Mouse (Mus musculus): Measurements from ENCODE around the gene Col4a3. TPM values are rescaled to one million over a fixed set of nuclear protein-coding genes. Genes with fewer than 3 reads are reported as not detected.

The Col4a3 gene
- polyA plus RNA-seq (2015; fragmentation: Nextera tagmentation; extraction: Ambion mirVana) = 0.38 and 0.40 TPM in 2 replicates

DNA sequence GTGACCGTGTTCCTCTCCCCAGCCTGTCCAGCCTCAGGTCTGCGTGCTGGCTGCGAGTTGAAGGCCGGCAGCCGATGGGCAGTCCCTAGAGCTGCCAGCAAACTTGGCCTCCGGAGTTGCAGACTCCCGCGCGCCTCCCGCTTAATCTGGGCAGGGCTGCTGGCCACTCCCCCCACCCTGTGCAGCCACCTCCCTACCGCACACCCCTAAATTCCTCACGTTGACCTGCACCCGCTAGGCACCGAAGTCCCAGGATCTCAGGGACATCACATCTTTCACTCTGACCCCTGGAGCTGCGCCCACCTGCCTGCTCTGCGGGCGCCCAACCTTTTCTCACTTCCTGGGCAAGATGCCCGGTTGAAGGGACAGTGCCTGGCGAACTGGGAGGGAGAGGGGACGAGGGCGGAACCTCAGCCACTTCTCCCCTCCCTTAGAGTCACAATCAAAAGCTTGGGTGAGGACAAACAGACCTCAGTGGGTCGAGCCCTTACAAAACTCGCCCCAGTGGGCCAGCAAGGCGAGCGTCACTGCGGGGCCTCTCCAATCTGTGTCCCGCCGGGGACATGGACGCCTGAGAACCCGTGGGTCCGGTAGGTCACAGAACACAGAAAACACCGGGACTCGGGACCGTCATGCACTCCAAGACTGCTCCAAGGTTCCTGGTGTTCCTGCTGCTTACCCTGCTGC lies at the start of gene Col4a3, which contains the start of gene Col4a4:
Gene Col4a3, plus strand, starts transcription at position 209 of the 687 bp plus-strand sequence.
Gene Col4a4, minus strand, starts transcription at position 137 of the 687 bp plus-strand sequence.
- Histone ChIP-seq H3K4me3 (ENCODE audit: low read depth, low read length) (no peak within 1 kb of the TSS), H3K36me3 (ENCODE audit: control insufficient read depth, insufficient read depth) (no peaks in the 10 kb centered on the region), H3K4me2 (ENCODE audit: low read depth, low read length) (no peak within 1 kb of the TSS), H3K27ac (ENCODE audit: low read length) (no peak within 1 kb of the TSS), H3K9ac (ENCODE audit: low read depth, low read length) (no peak within 1 kb of the TSS), H3K4me1 (ENCODE audit: control insufficient read depth, low read depth, low read length) (no peaks in the 10 kb centered on the region), H3K9me3 (replicated peaks; ENCODE audit: control insufficient read depth, low read length) (no peaks in the 10 kb centered on the region), H3K27me3 (ENCODE audit: control insufficient read depth, insufficient read depth, low read depth, low read length) (peaks cover 10% of the 10 kb centered on the region)
- ATAC-seq (ENCODE audit: low read depth) = no peak
- 4% methylated on average over 34 of the region's 34 CpGs for WGBS (ENCODE audit: insufficient replicate concordance)

DNA sequence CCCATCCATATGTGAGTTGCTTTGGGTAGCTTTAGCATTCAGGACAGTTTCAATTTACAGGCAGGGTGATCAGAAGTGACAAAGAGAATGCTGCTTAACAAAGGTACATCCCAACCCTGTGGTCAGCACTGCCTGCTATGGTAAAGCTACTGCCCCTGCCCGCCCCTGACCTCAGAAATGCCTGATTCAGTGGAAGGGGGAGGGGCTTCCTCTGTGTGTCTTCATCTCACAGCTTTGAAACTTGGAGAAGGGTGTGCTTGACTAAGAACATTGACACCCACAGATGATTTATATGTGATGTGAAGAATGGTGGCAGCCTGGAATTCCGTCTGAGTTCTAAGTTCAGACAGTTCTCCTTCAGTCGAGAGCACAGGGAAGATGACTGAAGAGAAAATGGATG lies 48.9 kb upstream of the Col4a3 start:
- Histone ChIP-seq H3K36me3 (ENCODE audit: control insufficient read depth, insufficient read depth) (no peaks in the 10 kb centered on the region), H3K9ac (ENCODE audit: low read depth, low read length) (no peak overlapping the region), H3K9me3 (replicated peaks; ENCODE audit: control insufficient read depth, low read length) (no peaks in the 10 kb centered on the region), H3K27ac (ENCODE audit: low read length) (no peak overlapping the region), H3K4me1 (ENCODE audit: control insufficient read depth, low read depth, low read length) (no peaks in the 10 kb centered on the region), H3K27me3 (ENCODE audit: control insufficient read depth, insufficient read depth, low read depth, low read length) (no peaks in the 10 kb centered on the region), H3K4me2 (ENCODE audit: low read depth, low read length) (no peak overlapping the region), H3K4me3 (ENCODE audit: low read depth, low read length) (no peak overlapping the region)
- no peak for ATAC-seq (ENCODE audit: low read depth)
- 45% methylated on average over 3 of the region's 3 CpGs for WGBS (ENCODE audit: insufficient replicate concordance)

DNA sequence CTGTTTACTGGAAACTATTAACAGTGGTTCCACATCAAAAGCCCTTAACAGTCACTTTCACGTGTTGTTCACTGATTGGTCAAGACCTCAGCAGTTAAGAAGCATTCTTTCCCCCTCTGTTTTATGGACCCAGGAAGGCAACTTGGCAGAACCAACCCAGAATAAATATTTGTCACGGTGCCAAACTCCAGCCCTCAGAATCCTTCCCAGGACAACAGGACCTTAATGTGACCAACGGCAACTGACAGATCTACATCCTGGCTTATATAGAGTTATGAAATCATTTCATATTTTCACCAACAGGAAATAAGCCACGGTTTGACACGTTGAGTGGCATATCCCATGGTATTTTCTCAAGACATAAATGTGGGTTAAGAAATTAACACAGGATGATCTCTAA lies 46.7 kb upstream of the Col4a3 start:
- H3K4me1 ChIP-seq (ENCODE audit: control insufficient read depth, low read depth, low read length) = no peaks in the 10 kb centered on the region
- H3K4me2 ChIP-seq (ENCODE audit: low read depth, low read length) = no peak overlapping the region
- ATAC-seq (ENCODE audit: low read depth) = no peak
- 45% methylated on average over 5 of the region's 5 CpGs for WGBS (ENCODE audit: insufficient replicate concordance)
- H3K27me3 ChIP-seq (ENCODE audit: control insufficient read depth, insufficient read depth, low read depth, low read length) = no peaks in the 10 kb centered on the region
- H3K9me3 ChIP-seq (replicated peaks; ENCODE audit: control insufficient read depth, low read length) = no peaks in the 10 kb centered on the region
- no peaks in the 10 kb centered on the region for H3K36me3 ChIP-seq (ENCODE audit: control insufficient read depth, insufficient read depth)
- H3K9ac ChIP-seq (ENCODE audit: low read depth, low read length) = no peak overlapping the region
- H3K4me3 ChIP-seq (ENCODE audit: low read depth, low read length) = no peak overlapping the region
- no peak overlapping the region for H3K27ac ChIP-seq (ENCODE audit: low read length)

DNA sequence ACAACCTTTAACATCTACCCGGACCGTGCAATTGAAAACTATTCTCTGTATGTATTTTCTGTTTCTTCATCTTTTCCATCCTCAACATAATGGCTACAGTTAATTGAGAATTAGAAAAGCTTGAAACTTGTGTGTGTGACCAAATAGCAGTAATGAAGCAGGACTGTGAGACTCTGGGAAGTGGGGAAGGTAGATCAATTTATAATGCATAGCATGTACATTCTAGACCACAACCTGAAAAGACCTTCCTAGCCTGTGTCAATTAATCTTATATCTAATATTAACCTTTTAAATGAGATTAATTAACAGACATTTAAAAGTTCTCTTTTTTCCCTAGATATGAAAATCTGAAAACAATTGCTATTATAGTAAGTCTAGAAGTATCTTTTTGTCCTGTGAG lies 42.8 kb upstream of the Col4a3 start:
- H3K27me3 ChIP-seq (ENCODE audit: control insufficient read depth, insufficient read depth, low read depth, low read length) = no peaks in the 10 kb centered on the region
- H3K27ac ChIP-seq (ENCODE audit: low read length) = no peak overlapping the region
- H3K4me1 ChIP-seq (ENCODE audit: control insufficient read depth, low read depth, low read length) = no peaks in the 10 kb centered on the region
- no peaks in the 10 kb centered on the region for H3K36me3 ChIP-seq (ENCODE audit: control insufficient read depth, insufficient read depth)
- WGBS (ENCODE audit: insufficient replicate concordance) = 80% methylated on average over 2 of the region's 2 CpGs
- no peak overlapping the region for H3K4me2 ChIP-seq (ENCODE audit: low read depth, low read length)
- no peak for ATAC-seq (ENCODE audit: low read depth)
- H3K9me3 ChIP-seq (replicated peaks; ENCODE audit: control insufficient read depth, low read length) = no peaks in the 10 kb centered on the region
- H3K9ac ChIP-seq (ENCODE audit: low read depth, low read length) = no peak overlapping the region
- no peak overlapping the region for H3K4me3 ChIP-seq (ENCODE audit: low read depth, low read length)

DNA sequence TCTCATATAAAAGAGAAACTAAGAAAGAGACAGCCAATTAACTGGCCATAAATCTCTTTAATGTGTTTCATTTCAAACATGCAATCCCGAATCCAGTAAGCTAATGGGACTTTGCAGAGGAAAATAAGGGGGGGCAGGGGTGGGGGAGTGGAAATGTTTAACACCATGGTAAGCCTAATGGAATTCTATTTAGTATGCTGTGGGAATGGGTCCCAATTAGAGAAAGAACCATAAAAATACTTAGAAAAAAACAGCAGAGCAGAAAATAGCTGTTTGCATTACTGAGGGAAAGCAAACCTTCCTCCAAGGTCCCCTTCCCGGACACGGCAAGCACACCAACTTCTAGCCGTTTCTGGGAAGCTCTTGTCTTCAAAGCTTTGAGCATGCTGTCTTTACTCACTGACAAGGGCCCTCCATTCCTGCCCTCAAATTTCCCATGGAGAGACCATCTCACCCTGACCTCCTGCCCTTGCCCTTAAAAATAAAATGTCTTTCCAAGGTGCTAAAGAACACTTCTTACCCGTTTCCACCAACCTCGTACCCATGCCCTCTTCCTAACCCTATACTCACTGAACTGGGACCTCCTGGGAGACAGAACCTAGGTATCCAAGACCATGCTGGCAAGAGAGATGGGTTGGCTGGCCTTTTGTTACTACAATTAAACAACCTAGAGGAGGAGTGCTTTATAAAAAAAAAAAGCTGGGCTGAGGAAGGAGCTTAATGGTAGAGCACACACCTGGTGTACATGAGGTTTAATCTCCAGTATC lies 42.1 kb upstream of the Col4a3 start:
- H3K27ac ChIP-seq (ENCODE audit: low read length) = no peak overlapping the region
- H3K9me3 ChIP-seq (replicated peaks; ENCODE audit: control insufficient read depth, low read length) = no peaks in the 10 kb centered on the region
- H3K9ac ChIP-seq (ENCODE audit: low read depth, low read length) = no peak overlapping the region
- no peak for ATAC-seq (ENCODE audit: low read depth)
- H3K36me3 ChIP-seq (ENCODE audit: control insufficient read depth, insufficient read depth) = no peaks in the 10 kb centered on the region
- H3K27me3 ChIP-seq (ENCODE audit: control insufficient read depth, insufficient read depth, low read depth, low read length) = no peaks in the 10 kb centered on the region
- H3K4me2 ChIP-seq (ENCODE audit: low read depth, low read length) = no peak overlapping the region
- no peak overlapping the region for H3K4me3 ChIP-seq (ENCODE audit: low read depth, low read length)
- 60% methylated on average over 6 of the region's 6 CpGs for WGBS (ENCODE audit: insufficient replicate concordance)
- H3K4me1 ChIP-seq (ENCODE audit: control insufficient read depth, low read depth, low read length) = no peaks in the 10 kb centered on the region

DNA sequence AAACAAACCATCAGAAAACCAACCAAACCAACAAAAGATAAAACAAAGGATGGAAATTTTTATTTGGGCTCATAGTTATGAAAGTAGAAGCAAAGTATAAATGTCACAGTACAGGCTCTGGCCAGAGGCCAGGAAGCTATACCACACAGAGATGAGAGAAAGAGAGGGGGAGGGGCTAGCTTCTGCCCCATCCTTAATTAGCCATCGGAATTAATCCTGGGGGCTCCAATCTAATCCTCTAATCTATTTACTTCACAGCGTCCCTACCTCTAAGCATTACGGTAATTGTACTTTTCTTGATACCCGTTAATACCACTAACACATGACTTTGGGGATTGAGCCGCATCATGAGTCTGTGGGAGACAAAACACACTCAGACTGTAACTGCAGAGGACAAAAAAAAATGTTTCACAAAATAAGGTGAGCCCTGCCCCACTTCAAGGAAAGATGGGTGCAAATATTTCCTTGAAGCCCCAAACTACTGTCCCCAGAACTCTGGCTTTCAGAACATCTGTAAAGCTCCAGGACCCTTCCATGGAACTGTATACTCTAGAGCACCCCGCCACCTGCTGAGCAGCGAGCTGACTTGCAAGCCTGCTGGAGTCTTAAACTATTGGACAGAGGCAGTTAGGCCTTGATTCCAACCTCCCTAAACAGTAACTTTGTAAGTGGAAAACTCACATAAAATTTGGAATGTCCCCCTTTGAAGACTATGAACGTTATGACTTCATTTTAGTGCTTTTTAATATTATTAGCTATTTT lies 41.3 kb upstream of the Col4a3 start:
- Histone ChIP-seq H3K27me3 (ENCODE audit: control insufficient read depth, insufficient read depth, low read depth, low read length) (no peaks in the 10 kb centered on the region), H3K27ac (ENCODE audit: low read length) (no peak overlapping the region), H3K9me3 (replicated peaks; ENCODE audit: control insufficient read depth, low read length) (no peaks in the 10 kb centered on the region), H3K36me3 (ENCODE audit: control insufficient read depth, insufficient read depth) (no peaks in the 10 kb centered on the region), H3K4me1 (ENCODE audit: control insufficient read depth, low read depth, low read length) (no peaks in the 10 kb centered on the region), H3K4me2 (ENCODE audit: low read depth, low read length) (no peak overlapping the region), H3K9ac (ENCODE audit: low read depth, low read length) (no peak overlapping the region), H3K4me3 (ENCODE audit: low read depth, low read length) (no peak overlapping the region)
- WGBS (ENCODE audit: insufficient replicate concordance) = 62% methylated on average over 8 of the region's 8 CpGs
- no peak for ATAC-seq (ENCODE audit: low read depth)

DNA sequence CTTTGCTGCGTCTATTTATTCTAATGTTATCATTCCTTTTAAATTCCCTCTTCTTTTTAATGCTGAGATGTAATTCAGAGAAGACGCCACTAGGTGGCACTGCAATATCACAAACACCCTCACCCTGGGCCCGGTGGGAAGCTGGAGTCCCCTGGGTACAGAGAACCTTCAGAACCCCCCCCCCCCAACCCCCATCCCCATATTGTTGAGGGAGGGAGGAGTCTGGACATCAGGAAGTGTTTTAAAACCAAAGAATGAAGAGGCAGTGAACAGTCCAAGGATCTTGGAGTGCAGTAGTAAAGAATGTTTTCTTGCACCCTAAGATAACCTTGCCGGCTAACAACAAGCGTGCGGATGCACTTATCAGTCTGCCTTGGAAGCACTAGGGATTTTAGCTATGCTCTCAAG lies 32.3 kb upstream of the Col4a3 start:
- Histone ChIP-seq H3K27me3 (ENCODE audit: control insufficient read depth, insufficient read depth, low read depth, low read length) (no peaks in the 10 kb centered on the region), H3K4me2 (ENCODE audit: low read depth, low read length) (no peak overlapping the region)

DNA sequence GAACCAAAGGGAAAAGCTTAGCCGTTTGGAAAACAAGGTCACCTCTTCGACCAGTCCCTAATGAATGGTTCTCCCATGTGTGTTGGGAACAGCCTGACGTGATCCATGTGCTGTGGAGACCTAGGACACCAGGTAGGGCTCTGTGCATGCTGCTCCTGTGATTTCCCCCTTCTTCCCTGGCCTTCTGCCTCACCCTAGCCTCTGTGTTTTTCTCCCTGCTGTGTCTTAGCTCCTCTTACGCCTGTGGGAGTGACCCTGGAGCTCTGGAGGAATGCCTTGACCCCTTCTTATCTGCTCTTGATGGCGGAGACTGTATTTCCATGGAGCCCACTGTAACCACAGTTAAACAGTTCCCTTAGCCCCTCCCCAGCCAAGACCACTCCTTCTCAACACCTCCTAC lies 31.8 kb upstream of the Col4a3 start:
- Histone ChIP-seq H3K27ac (ENCODE audit: low read length) (no peak overlapping the region), H3K4me1 (ENCODE audit: control insufficient read depth, low read depth, low read length) (no peaks in the 10 kb centered on the region), H3K9ac (ENCODE audit: low read depth, low read length) (no peak overlapping the region), H3K27me3 (ENCODE audit: control insufficient read depth, insufficient read depth, low read depth, low read length) (no peaks in the 10 kb centered on the region), H3K9me3 (replicated peaks; ENCODE audit: control insufficient read depth, low read length) (no peaks in the 10 kb centered on the region), H3K4me3 (ENCODE audit: low read depth, low read length) (no peak overlapping the region), H3K4me2 (ENCODE audit: low read depth, low read length) (no peak overlapping the region), H3K36me3 (ENCODE audit: control insufficient read depth, insufficient read depth) (no peaks in the 10 kb centered on the region)
- WGBS (ENCODE audit: insufficient replicate concordance) = 42% methylated on average over 5 of the region's 5 CpGs
- no peak for ATAC-seq (ENCODE audit: low read depth)

More for the DNA sequence above, 32.3 kb upstream of the Col4a3 start:
- ATAC-seq (ENCODE audit: low read depth) = peak; percentile 19; the same call in 1 of the 2 replicates
- H3K9ac ChIP-seq (ENCODE audit: low read depth, low read length) = no peak overlapping the region
- 43% methylated on average over 6 of the region's 6 CpGs for WGBS (ENCODE audit: insufficient replicate concordance)
- H3K4me1 ChIP-seq (ENCODE audit: control insufficient read depth, low read depth, low read length) = no peaks in the 10 kb centered on the region
- H3K36me3 ChIP-seq (ENCODE audit: control insufficient read depth, insufficient read depth) = no peaks in the 10 kb centered on the region
- no peak overlapping the region for H3K27ac ChIP-seq (ENCODE audit: low read length)
- H3K9me3 ChIP-seq (replicated peaks; ENCODE audit: control insufficient read depth, low read length) = no peaks in the 10 kb centered on the region
- no peak overlapping the region for H3K4me3 ChIP-seq (ENCODE audit: low read depth, low read length)

All from liver, embryonic 16.5 days (tissue).